Mouse (Mus musculus) neural tube, embryonic 15.5 days (tissue): ENCODE measurements around the gene Polr1e. TPM values are rescaled to one million over a fixed set of nuclear protein-coding genes. Genes with fewer than 3 reads are reported as not detected.
"Not testable (repeated sequence)": the region's sequence is repeated elsewhere in the genome, so short reads cannot be mapped to it uniquely, and the experiment has no call there.

Source experiments
- ATAC-seq: fragments of 200-750 bp; cut with Nextera tagmentation; 2 replicates; pipeline ENCODE4 v1.8.0; 2017; ENCODE audit warnings: mild to moderate bottlenecking, moderate TSS enrichment, moderate library complexity; ENCODE audit not compliant: low FRiP score
- H3K27ac ChIP-seq: fragments of 300-500 bp; sonication (generic); replicated peaks from 2 replicates; pipeline ENCODE4 v1.5.1; 2015; ENCODE audit warnings: mild to moderate bottlenecking, inconsistent platforms
- H3K27me3 ChIP-seq: fragments of 300-500 bp; sonication (generic); replicated peaks from 2 replicates; pipeline ENCODE4 v1.6.1; 2015; ENCODE audit warnings: inconsistent platforms
- H3K36me3 ChIP-seq: fragments of 300-500 bp; sonication (generic); 2 replicates; pipeline ENCODE4 v1.6.1; 2015; ENCODE audit warnings: inconsistent platforms
- H3K4me1 ChIP-seq: fragments of 300-500 bp; sonication (generic); 2 replicates; pipeline ENCODE4 v1.6.1; 2015; ENCODE audit warnings: inconsistent platforms
- H3K4me2 ChIP-seq: fragments of 300-500 bp; sonication (generic); 2 replicates; pipeline ENCODE4 v1.6.1; 2015; ENCODE audit warnings: inconsistent platforms, mild to moderate bottlenecking, moderate library complexity
- H3K4me3 ChIP-seq: fragments of 300-500 bp; sonication (generic); replicated peaks from 2 replicates; pipeline ENCODE4 v1.5.1; 2015; ENCODE audit warnings: mild to moderate bottlenecking, inconsistent platforms
- H3K9ac ChIP-seq: fragments of 300-500 bp; sonication (generic); replicated peaks from 2 replicates; pipeline ENCODE4 v1.6.1; 2015; ENCODE audit warnings: mild to moderate bottlenecking, inconsistent platforms
- H3K9me3 ChIP-seq: fragments of 300-500 bp; sonication (generic); replicated peaks from 2 replicates; pipeline ENCODE4 v1.6.1; 2016; ENCODE audit warnings: inconsistent platforms
- WGBS: fragments of 180-500 bp; shearing (Covaris S2); methylation state at CpG from one replicate; pipeline ENCODE4 v1.1.7; 2015; ENCODE audit warnings: mixed read lengths; 5-methylcytosine and 5-hydroxymethylcytosine counted together
- polyA plus RNA-seq: library from polyadenylated mRNA; unstranded; fragments of >200 nt; fragmentation: Nextera tagmentation; extraction: Ambion mirVana; gene quantifications from 2 replicates; pipeline ENCODE4 v1.2.1, GENCODE M21; 2015

Gene Polr1e
- polyA plus RNA-seq, 1 experiment from 2014 or later: 35.7 TPM

DNA sequence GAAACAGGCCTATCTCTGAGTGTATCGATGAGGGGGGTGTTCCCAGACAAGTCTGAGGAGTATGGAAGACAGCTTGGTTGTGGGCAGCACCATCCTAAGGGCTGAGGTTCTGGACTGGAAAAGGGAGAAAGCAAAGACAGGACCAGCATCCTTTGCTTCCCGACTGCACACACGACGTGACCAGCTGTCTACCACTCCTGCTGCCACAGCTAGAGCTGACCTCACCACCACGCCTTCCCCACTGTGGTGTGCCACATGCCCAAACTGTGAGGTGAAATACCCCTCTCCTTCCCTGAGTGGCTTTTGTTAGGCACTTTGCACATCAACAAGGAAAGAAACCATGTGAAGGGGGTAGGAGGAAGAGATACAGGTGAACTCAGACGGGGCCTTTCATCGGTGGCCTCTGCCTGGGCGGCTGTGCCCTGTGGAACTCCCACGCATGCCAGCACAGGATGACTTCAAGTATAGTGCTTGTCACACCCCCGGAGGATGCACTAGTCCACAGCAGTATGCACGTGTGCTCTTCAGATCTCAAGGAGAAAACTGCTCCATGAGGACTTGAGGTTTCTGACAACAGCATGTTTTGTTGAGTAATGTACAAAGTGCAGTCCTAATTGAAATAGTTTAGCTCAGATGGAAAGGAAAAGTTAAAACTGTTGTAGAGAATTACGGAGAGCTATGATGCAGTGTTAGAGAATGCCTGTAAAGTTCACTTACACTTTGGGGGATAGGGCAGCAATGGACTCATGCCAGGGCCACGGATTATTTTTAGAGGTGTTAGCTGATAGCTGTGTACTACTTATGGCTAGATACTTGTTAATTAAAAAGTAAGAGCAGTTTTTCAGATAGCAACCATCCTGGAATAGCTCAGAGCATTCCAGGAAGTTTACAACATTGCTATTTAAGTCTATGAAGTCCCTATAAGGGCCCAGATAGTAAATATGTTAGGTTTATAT lies 19.4 kb downstream of the Polr1e start:
- H3K36me3 ChIP-seq: peaks cover 73% of the 10 kb centered on the region

DNA sequence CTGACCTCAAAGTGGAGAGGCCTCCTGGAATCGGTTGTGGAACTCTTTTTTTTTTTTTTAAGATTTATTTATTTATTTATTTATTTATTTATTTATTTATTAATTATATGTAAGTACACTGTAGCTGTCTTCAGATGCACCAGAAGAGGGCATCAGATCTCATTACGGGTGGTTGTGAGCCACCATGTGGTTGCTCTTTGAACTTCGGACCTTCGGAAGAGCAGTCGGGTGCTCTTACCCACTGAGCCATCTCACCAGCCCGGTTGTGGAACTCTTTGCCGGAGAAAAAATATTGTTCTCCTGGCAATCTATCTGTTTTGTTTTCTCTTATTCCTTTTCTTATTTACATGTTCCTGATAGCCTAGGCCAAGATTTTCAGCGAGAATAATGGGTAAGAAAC lies 20.5 kb downstream of the Polr1e start:
- H3K9me3 ChIP-seq, ATAC-seq, H3K4me3 ChIP-seq, H3K9ac ChIP-seq, H3K4me2 ChIP-seq, H3K27ac ChIP-seq, H3K27me3 ChIP-seq, H3K4me1 ChIP-seq: not testable (repeated sequence)
- WGBS: 67% methylated on average over 8 of the region's 8 CpGs
- peaks cover 74% of the 10 kb centered on the region for H3K36me3 ChIP-seq

More for the DNA sequence above, 19.4 kb downstream of the Polr1e start:
- whole genome bisulfite sequencing: 91% methylated on average over 13 of the region's 13 CpGs
- Histone ChIP-seq H3K4me3 (no peak overlapping the region), H3K4me2 (no peak overlapping the region), H3K9me3 (no peaks in the 10 kb centered on the region), H3K9ac (no peak overlapping the region), H3K4me1 (no peaks in the 10 kb centered on the region), H3K27ac (no peak overlapping the region), H3K27me3 (no peaks in the 10 kb centered on the region)
- ATAC-seq: no peak

DNA sequence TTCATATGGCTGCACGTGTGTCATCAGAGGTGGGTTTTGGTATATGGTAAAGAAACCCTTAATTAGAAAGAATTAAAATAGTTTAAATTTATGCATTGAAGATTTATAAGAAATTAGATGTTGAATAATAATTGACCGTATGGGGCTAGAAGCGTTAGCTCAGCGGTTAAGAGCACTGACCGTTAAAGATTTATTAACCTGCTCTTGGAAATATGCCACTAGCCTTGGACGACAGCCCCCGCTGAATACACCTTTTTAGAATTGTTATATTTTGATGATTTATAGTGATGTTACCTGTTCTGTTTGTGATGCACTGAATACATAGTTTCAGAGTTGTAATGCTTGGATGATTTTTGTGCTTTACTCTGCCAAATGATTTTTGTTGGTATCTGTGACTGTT lies 21.2 kb downstream of the Polr1e start:
- not testable (repeated sequence) for H3K9me3 ChIP-seq, H3K27ac ChIP-seq, H3K4me2 ChIP-seq, ATAC-seq, H3K4me3 ChIP-seq, H3K27me3 ChIP-seq, H3K4me1 ChIP-seq, H3K9ac ChIP-seq
- WGBS: 87% methylated on average over 7 of the region's 7 CpGs
- H3K36me3 ChIP-seq: peaks cover 75% of the 10 kb centered on the region

DNA sequence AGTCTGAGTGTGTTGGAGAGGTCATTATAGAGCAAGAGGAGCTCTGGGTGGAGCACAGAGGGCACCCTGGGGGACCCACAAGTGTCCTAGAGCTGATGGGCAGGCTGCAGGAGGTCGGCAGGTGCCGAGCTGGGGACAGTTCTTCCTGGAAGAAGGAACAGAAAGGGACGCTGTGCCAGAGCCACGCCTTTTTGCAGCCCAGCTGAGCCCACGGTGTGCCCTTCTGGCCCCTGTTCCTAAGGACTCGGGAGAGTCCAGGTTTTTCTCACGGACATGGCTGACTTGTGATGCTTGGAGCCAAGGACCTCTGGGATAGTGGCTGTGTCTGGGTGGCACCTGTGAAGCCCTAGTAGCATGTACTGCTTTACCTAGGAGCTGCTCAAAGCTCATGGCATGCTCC lies 22.4 kb downstream of the Polr1e start:
- Histone ChIP-seq H3K9ac (no peak overlapping the region), H3K27ac (no peak overlapping the region), H3K4me1 (no peaks in the 10 kb centered on the region), H3K36me3 (peaks cover 72% of the 10 kb centered on the region), H3K9me3 (no peaks in the 10 kb centered on the region), H3K4me2 (no peak overlapping the region), H3K27me3 (no peaks in the 10 kb centered on the region), H3K4me3 (no peak overlapping the region)
- 92% methylated on average over 7 of the region's 7 CpGs for WGBS
- ATAC-seq: no peak

DNA sequence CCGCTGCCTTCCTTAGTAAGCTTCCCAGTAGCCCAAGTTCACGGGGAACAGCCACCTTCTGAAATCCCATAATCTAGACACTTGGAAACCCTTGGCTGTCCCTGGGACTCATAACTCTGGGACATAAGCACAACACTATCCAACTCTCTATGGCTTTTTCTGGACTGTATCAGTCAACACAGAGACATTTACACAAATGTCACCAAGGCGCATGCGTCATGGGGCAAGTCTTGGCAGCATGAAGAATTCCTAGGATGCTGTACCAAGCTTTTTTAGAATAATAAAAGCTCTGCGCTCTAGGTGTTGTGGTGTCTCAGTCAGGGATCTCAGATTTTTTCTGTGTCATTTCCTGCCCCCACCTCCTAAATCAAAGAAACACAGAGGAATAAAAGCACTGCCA lies 28.3 kb downstream of the Polr1e start:
- H3K9ac ChIP-seq: no peak overlapping the region
- WGBS: 94% methylated on average over 5 of the region's 5 CpGs
- no peak overlapping the region for H3K27ac ChIP-seq
- no peaks in the 10 kb centered on the region for H3K27me3 ChIP-seq
- no peaks in the 10 kb centered on the region for H3K9me3 ChIP-seq
- peaks cover 65% of the 10 kb centered on the region for H3K36me3 ChIP-seq
- H3K4me1 ChIP-seq: no peaks in the 10 kb centered on the region
- no peak overlapping the region for H3K4me2 ChIP-seq
- ATAC-seq: no peak
- H3K4me3 ChIP-seq: no peak overlapping the region

DNA sequence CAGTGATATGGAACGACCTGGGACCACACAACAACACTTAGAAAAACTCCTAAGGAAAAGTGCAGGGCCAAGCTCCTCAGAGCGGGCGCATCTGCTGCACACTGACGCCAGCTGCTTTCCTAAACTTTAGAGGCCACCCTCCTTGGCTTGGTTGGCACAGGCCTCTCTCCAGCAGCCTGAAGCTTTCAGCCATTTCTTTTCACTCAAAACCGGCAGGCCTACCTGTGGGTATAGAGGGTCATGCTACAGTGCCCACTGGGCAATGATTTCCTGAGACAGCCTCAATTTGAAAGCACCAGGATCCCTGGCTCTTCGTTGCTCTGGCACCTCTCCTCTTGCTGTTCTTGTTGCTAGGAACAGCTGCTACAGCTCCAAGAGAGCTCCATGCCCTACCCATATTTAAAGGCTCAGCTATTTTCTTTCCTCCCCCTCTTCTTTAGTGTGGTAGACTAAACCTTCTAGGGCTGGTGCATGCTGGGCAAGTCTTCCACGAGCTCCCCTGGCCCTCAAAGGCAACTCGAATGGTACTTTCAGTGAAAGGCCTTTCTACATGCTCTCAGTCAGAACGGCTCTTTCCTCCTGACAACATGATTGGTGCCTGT lies 29.0 kb downstream of the Polr1e start:
- H3K36me3 ChIP-seq: peaks cover 65% of the 10 kb centered on the region
- H3K4me2 ChIP-seq: no peak overlapping the region
- no peak overlapping the region for H3K4me3 ChIP-seq
- no peak for ATAC-seq
- no peak overlapping the region for H3K9ac ChIP-seq
- no peaks in the 10 kb centered on the region for H3K9me3 ChIP-seq
- no peaks in the 10 kb centered on the region for H3K4me1 ChIP-seq
- H3K27me3 ChIP-seq: no peaks in the 10 kb centered on the region
- no peak overlapping the region for H3K27ac ChIP-seq
- 79% methylated on average over 9 of the region's 9 CpGs for whole genome bisulfite sequencing

DNA sequence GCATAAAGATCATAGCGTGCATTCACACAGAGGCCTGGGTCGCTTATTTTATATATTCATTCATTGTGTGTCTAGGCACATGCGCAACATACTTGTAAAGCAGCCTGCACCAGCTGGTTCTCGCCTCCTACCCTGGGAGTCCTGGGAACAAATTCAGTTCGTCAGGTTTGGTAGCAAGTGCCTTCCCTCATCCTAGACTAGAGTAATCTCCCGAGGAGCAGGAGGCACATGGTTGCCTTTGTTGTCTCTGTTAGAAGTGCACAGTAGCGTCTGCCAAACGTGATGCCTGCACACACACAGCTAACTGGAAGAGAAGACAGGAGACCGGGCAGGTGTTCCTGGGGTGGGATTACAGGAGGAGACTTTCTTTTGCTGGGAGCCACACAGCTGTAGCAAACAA lies 29.6 kb downstream of the Polr1e start:
- H3K4me2 ChIP-seq: no peak overlapping the region
- ATAC-seq: no peak
- no peaks in the 10 kb centered on the region for H3K9me3 ChIP-seq
- H3K27me3 ChIP-seq: no peaks in the 10 kb centered on the region
- H3K36me3 ChIP-seq: peaks cover 62% of the 10 kb centered on the region
- no peak overlapping the region for H3K4me3 ChIP-seq
- no peak overlapping the region for H3K9ac ChIP-seq
- WGBS: 74% methylated on average over 9 of the region's 9 CpGs
- H3K4me1 ChIP-seq: no peaks in the 10 kb centered on the region
- H3K27ac ChIP-seq: no peak overlapping the region

DNA sequence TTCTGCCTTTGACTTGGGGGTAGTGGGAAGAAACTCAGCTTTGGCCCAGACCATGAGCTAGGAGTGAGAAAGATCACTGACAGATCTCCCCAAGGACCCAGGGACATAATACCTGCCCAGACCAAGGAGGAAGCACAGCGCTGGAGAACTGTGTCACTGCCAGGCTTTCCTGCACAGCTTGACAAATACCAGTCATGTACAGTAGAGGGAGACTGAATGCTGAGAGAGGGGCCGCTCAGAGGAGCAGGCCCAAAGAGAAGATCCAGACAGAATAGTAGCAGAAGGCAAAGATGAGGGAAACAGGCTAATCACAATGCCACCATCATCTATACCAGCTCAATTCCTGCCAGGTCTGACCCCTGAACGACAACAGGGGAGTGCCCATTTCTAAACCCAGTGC lies 36.5 kb downstream of the Polr1e start:
- ATAC-seq: no peak
- no peak overlapping the region for H3K9ac ChIP-seq

DNA sequence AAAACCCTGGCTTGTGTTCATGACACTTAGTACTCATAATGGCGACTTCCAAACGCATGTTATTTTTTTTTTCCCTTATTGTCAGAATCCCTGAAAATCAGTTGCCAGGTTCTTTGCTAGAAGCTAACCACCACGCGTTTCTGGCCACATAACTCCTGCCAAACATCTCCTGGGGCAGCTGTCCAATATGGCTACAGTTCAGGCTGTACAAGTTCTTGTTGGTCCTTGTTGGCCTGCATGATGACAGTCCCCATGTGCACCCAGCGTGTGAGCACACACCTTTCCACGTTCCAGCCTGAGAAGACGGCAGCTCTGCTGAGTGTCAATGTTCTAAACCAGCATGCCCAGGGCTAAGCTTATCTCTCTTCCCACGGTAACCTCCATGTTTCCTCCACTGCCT lies 37.1 kb downstream of the Polr1e start:
- no peak overlapping the region for H3K4me3 ChIP-seq
- no peaks in the 10 kb centered on the region for H3K27me3 ChIP-seq
- no peak overlapping the region for H3K27ac ChIP-seq
- H3K4me2 ChIP-seq: no peak overlapping the region
- H3K9ac ChIP-seq: no peak overlapping the region
- no peaks in the 10 kb centered on the region for H3K9me3 ChIP-seq
- no peaks in the 10 kb centered on the region for H3K4me1 ChIP-seq
- no peak for ATAC-seq
- peaks cover 48% of the 10 kb centered on the region for H3K36me3 ChIP-seq
- WGBS: 91% methylated on average over 8 of the region's 8 CpGs

More for the DNA sequence above, 36.5 kb downstream of the Polr1e start:
- Histone ChIP-seq H3K27ac (no peak overlapping the region), H3K36me3 (peaks cover 48% of the 10 kb centered on the region), H3K9me3 (no peaks in the 10 kb centered on the region), H3K4me1 (no peaks in the 10 kb centered on the region), H3K4me3 (no peak overlapping the region), H3K27me3 (no peaks in the 10 kb centered on the region), H3K4me2 (no peak overlapping the region)
- 57% methylated on average over 3 of the region's 3 CpGs for WGBS

DNA sequence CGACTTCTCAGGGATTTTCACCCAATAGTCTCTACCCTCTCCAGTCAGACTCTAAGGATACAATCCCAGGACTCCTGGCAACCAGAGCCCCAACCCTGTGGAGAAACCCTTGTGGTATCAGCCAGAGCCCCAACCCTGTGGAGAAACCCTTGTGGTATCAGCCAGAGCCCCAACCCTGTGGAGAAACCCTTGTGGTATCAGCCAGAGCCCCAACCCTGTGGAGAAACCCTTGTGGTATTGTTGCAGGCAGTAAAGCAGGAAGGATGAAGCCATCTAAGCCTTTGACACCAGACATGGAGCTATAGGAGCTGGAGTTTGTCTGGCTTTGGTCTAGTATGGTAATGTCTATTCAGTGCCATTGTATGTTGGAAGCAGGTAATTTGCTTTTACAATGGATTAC lies 45.5 kb downstream of the Polr1e start:
- not testable (repeated sequence) for H3K4me1 ChIP-seq, H3K4me3 ChIP-seq, H3K27me3 ChIP-seq, H3K9me3 ChIP-seq, H3K27ac ChIP-seq, H3K9ac ChIP-seq, H3K4me2 ChIP-seq, ATAC-seq
- 93% methylated on average over 1 of the region's 1 CpGs for WGBS
- peaks cover 36% of the 10 kb centered on the region for H3K36me3 ChIP-seq

DNA sequence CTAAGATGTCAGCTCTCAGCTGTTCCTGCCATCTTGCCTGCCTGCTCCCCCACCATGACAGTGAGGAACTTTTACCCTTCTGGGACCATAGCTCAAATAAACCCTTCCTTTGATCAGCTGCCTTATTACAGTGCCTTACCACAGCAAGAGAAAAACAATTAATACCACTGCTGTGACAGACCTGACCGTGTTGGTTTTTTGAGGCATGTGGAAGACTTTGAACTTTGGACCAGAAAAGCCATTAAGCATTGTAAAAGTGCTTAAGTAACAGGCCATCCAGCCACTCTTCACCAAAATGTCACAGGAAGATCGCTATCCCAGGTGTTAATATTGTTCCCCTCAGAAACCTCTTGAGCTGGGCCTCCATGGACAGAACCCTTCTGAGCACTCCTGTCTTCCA lies 46.2 kb downstream of the Polr1e start:
- Histone ChIP-seq H3K9ac (no peak overlapping the region), H3K9me3 (no peaks in the 10 kb centered on the region), H3K4me1 (peaks cover 10% of the 10 kb centered on the region), H3K27me3 (no peaks in the 10 kb centered on the region), H3K36me3 (peaks cover 30% of the 10 kb centered on the region), H3K4me2 (no peak overlapping the region), H3K4me3 (no peak overlapping the region), H3K27ac (no peak overlapping the region)
- ATAC-seq: no peak
- WGBS: 87% methylated on average over 2 of the region's 2 CpGs

DNA sequence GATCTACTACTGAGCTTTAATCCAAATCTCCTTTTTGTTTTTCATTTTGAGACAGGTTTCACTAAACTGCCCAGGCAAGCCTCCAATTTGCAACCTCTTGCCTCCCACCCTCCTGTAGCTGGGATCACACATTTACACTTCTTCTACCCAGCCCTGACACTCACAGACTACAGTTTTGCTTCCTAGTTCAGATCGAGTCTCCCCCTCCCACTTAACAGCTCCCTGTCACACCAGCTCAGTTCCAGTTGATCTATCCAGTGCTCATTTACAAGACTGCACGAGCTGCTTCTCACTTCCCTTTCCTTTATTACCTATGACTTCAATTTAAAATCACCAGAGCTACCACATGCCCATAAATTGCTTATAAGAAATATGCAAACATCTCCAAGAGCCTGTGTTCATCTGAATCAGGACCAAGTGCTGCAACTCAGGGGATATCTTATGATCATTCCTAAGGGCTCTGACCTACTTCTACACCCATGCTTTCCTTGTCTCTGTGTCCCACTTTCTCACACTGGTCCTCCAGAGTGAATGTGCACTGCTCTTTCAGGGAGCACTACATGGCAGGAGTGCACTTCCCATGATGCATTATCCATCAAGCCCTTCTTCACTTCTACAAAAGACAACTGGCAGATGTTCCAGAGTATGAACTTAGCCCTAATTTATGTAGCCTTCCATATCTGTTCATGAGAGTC lies 47.8 kb downstream of the Polr1e start:
- 48% methylated on average over 2 of the region's 2 CpGs for WGBS
- Histone ChIP-seq H3K4me3 (no peak overlapping the region), H3K9me3 (no peaks in the 10 kb centered on the region), H3K4me1 (peaks cover 16% of the 10 kb centered on the region), H3K36me3 (peaks cover 13% of the 10 kb centered on the region), H3K9ac (no peak overlapping the region), H3K4me2 (no peak overlapping the region), H3K27me3 (no peaks in the 10 kb centered on the region), H3K27ac (no peak overlapping the region)
- no peak for ATAC-seq
